Mouse (Mus musculus): ENCODE measurements around the gene Ftl1-ps1. TPM values are rescaled to one million over a fixed set of nuclear protein-coding genes. Genes with fewer than 3 reads are reported as not detected.

The Ftl1-ps1 gene
- polyA plus RNA-seq (2014; fragmentation: Illumina TruSeq; extraction: RNeasy Lipid Tissue Mini Kit (QIAGEN cat#74804)) = 3.4 TPM

GRCm38 (mm10) chr13:74399298-74399839 lies at the start of gene Ftl1-ps1:
Gene Ftl1-ps1 (plus strand): TSS chr13:74399694.

DNA sequence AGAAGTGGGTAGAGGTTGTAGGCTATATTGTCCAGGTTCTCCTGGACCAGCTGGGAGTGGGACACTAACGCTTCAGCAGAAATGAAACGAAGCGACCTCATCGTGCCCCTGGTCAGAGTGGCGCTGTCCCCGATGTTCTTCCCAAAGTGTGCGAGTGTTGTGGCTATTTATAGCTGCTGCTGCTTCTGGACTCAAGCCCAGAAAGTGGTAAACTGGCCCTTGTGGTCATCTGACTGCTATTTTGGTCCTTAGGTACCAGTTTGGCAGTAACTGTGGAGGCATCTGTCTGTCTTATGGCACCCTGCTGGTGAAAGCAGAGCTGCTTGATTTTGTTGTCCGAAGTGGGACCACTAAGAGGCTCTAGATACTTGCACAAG lies 35.6 kb upstream of the Ftl1-ps1 start, which contains the start of gene Lrrc14b:
Lrrc14b (minus strand) TSS at position 147 of the 377 bp plus-strand sequence.

GRCm38 (mm10) chr13:74390371-74390990 lies 9.0 kb upstream of the Ftl1-ps1 start, which contains the start of gene Zfp72:
Gene Zfp72 (minus strand): TSS chr13:74390836.

Other genes starting within 250 kb of the Ftl1-ps1 start
- gene Exoc3, start 191.0 kb upstream of the Ftl1-ps1 start, polyA plus RNA-seq (2014; fragmentation: Illumina TruSeq; extraction: RNeasy Lipid Tissue Mini Kit (QIAGEN cat#74804)) = 45.6 TPM
- 0.94 TPM for gene Ahrr, start 107.4 kb upstream of the Ftl1-ps1 start, polyA plus RNA-seq (2014; fragmentation: Illumina TruSeq; extraction: RNeasy Lipid Tissue Mini Kit (QIAGEN cat#74804))
- gene Pdcd6, start 82.1 kb upstream of the Ftl1-ps1 start, polyA plus RNA-seq (2014; fragmentation: Illumina TruSeq; extraction: RNeasy Lipid Tissue Mini Kit (QIAGEN cat#74804)) = 108 TPM
- gene Sdha, start 49.4 kb upstream of the Ftl1-ps1 start, polyA plus RNA-seq (2014; fragmentation: Illumina TruSeq; extraction: RNeasy Lipid Tissue Mini Kit (QIAGEN cat#74804)) = 262 TPM
- gene Ccdc127, start 49.4 kb upstream of the Ftl1-ps1 start, polyA plus RNA-seq (2014; fragmentation: Illumina TruSeq; extraction: RNeasy Lipid Tissue Mini Kit (QIAGEN cat#74804)) = 32.8 TPM
- 0.48 TPM for gene Lrrc14b, start 35.7 kb upstream of the Ftl1-ps1 start, polyA plus RNA-seq (2014; fragmentation: Illumina TruSeq; extraction: RNeasy Lipid Tissue Mini Kit (QIAGEN cat#74804))
- gene Zfp72, start 8.9 kb upstream of the Ftl1-ps1 start, polyA plus RNA-seq (2014; fragmentation: Illumina TruSeq; extraction: RNeasy Lipid Tissue Mini Kit (QIAGEN cat#74804)) = 55.6 TPM
- gene Zfp825, start 94.3 kb downstream of the Ftl1-ps1 start, polyA plus RNA-seq (2014; fragmentation: Illumina TruSeq; extraction: RNeasy Lipid Tissue Mini Kit (QIAGEN cat#74804)) = 79.6 TPM
- 255 TPM for gene Erap1, start 239.9 kb downstream of the Ftl1-ps1 start, polyA plus RNA-seq (2014; fragmentation: Illumina TruSeq; extraction: RNeasy Lipid Tissue Mini Kit (QIAGEN cat#74804))